Mouse (Mus musculus): ENCODE results near the gene Patz1. TPM values are rescaled to one million over a fixed set of nuclear protein-coding genes. Genes with fewer than 3 reads are reported as not detected.

The Patz1 gene
- total RNA-seq, 2 experiments from 2014 or later, result 11.3 to 12.7 TPM

- no peak for DNase-seq (ENCODE audit: low spot score)
These were observed 2.8 kb downstream of the Patz1 start for GRCm38 (mm10) chr11:3291311-3292061.

GRCm38 (mm10) chr11:3292062-3292421, 3.4 kb downstream of the Patz1 start:
- peak; percentile 43 for DNase-seq (ENCODE audit: low spot score)

- no peak for DNase-seq (ENCODE audit: low spot score)
These were observed 4.1 kb downstream of the Patz1 start for GRCm38 (mm10) chr11:3292711-3293249.

- no peak for DNase-seq (ENCODE audit: low spot score)
These were observed 4.7 kb downstream of the Patz1 start for GRCm38 (mm10) chr11:3293361-3293760.

GRCm38 (mm10) chr11:3294641-3295040, 6.0 kb downstream of the Patz1 start:
- DNase-seq (ENCODE audit: low spot score), result no peak

GRCm38 (mm10) chr11:3296056-3296455, 7.4 kb downstream of the Patz1 start:
- no peak for DNase-seq (ENCODE audit: low spot score)

- no peak for DNase-seq (ENCODE audit: low spot score)
These were observed 9.5 kb downstream of the Patz1 start for GRCm38 (mm10) chr11:3297871-3298812.

GRCm38 (mm10) chr11:3298813-3299185, 10.1 kb downstream of the Patz1 start:
- DNase-seq (ENCODE audit: low spot score), result no peak

GRCm38 (mm10) chr11:3301075-3301474, 12.4 kb downstream of the Patz1 start:
- no peak for DNase-seq (ENCODE audit: low spot score)

GRCm38 (mm10) chr11:3302385-3302784, 13.7 kb downstream of the Patz1 start:
- DNase-seq (ENCODE audit: low spot score), result no peak

GRCm38 (mm10) chr11:3302792-3303191, 14.1 kb downstream of the Patz1 start:
- no peak for DNase-seq (ENCODE audit: low spot score)

GRCm38 (mm10) chr11:3305821-3306220, 17.1 kb downstream of the Patz1 start:
- peak; percentile 50 for DNase-seq (ENCODE audit: low spot score)

GRCm38 (mm10) chr11:3307875-3308274, 19.2 kb downstream of the Patz1 start:
- DNase-seq (ENCODE audit: low spot score), result no peak

- no peak for DNase-seq (ENCODE audit: low spot score)
These were observed 21.2 kb downstream of the Patz1 start for GRCm38 (mm10) chr11:3309884-3310283.

- no peak for DNase-seq (ENCODE audit: low spot score)
These were observed 22.3 kb downstream of the Patz1 start for GRCm38 (mm10) chr11:3310789-3311585.

- no peak for DNase-seq (ENCODE audit: low spot score)
These were observed 23.1 kb downstream of the Patz1 start for GRCm38 (mm10) chr11:3311586-3312347.

- no peak for DNase-seq (ENCODE audit: low spot score)
These were observed 24.6 kb downstream of the Patz1 start for GRCm38 (mm10) chr11:3313294-3313693.

GRCm38 (mm10) chr11:3314148-3314547, 25.5 kb downstream of the Patz1 start:
- peak; percentile 68 for DNase-seq (ENCODE audit: low spot score)

- DNase-seq (ENCODE audit: low spot score), result no peak
These were observed 29.6 kb downstream of the Patz1 start for GRCm38 (mm10) chr11:3318286-3318685.

GRCm38 (mm10) chr11:3328271-3328670, 39.6 kb downstream of the Patz1 start:
- no peak for DNase-seq (ENCODE audit: low spot score)
